Mouse (Mus musculus) midbrain, postnatal 0 days (tissue): ENCODE data around the gene Lyplal1. TPM values are rescaled to one million over a fixed set of nuclear protein-coding genes. Genes with fewer than 3 reads are reported as not detected.

Source experiments
- ATAC-seq: fragments of 200-750 bp; cut with Nextera tagmentation; 2 replicates; pipeline ENCODE4 v1.8.0; 2017; ENCODE audit warnings: moderate number of reproducible peaks, mild to moderate bottlenecking, moderate TSS enrichment, moderate library complexity; ENCODE audit not compliant: low FRiP score
- DNase-seq: peaks from one replicate; pipeline ENCODE4 v3.0.0-alpha.2; 2015; ENCODE audit warnings: low spot score
- H3K27ac ChIP-seq: fragments of 300-500 bp; sonication (generic); 2 replicates; pipeline ENCODE4 v1.5.1; 2014; ENCODE audit warnings: low read depth, mild to moderate bottlenecking, low read length, mixed read lengths
- H3K27me3 ChIP-seq: fragments of 300-500 bp; sonication (generic); 2 replicates; pipeline ENCODE4 v1.6.1; 2014; ENCODE audit warnings: low read length, control low read depth, mixed read lengths; ENCODE audit not compliant: insufficient read depth
- H3K36me3 ChIP-seq: fragments of 300-500 bp; sonication (generic); 2 replicates; pipeline ENCODE4 v1.6.1; 2014; ENCODE audit warnings: low read length, control low read depth, mixed read lengths; ENCODE audit not compliant: insufficient read depth
- H3K4me1 ChIP-seq: fragments of 300-500 bp; sonication (generic); 2 replicates; pipeline ENCODE4 v1.6.1; 2014; ENCODE audit warnings: mild to moderate bottlenecking, control low read depth, antibody characterized with exemption, low read length, mixed read lengths; ENCODE audit not compliant: insufficient read depth
- H3K4me2 ChIP-seq: fragments of 300-500 bp; sonication (generic); 2 replicates; pipeline ENCODE4 v1.6.1; 2014; ENCODE audit warnings: low read depth, mild to moderate bottlenecking, low read length, mixed read lengths; ENCODE audit not compliant: poor library complexity, severe bottlenecking
- H3K4me3 ChIP-seq: fragments of 300-500 bp; sonication (generic); 2 replicates; pipeline ENCODE4 v1.5.1; 2014; ENCODE audit warnings: low read depth, mild to moderate bottlenecking, low read length, moderate library complexity
- H3K9ac ChIP-seq: fragments of 300-500 bp; sonication (generic); replicated peaks from 2 replicates; pipeline ENCODE4 v1.6.1; 2014; ENCODE audit warnings: mild to moderate bottlenecking, low read length, moderate library complexity, mixed read lengths; ENCODE audit not compliant: poor library complexity, severe bottlenecking
- H3K9me3 ChIP-seq: fragments of 300-500 bp; sonication (generic); 2 replicates; pipeline ENCODE4 v1.6.1; 2016; ENCODE audit warnings: low read length, control low read depth
- CTCF ChIP-seq: IDR thresholded peaks from 2 replicates; pipeline ENCODE4 v1.5.1; 2016; ENCODE audit warnings: antibody characterized with exemption, mild to moderate bottlenecking
- WGBS: fragments of 180-500 bp; shearing (Covaris S2); extraction: QIAGEN DNeasy Blood & Tissue Kit; methylation state at CpG from one replicate; pipeline ENCODE4 v1.1.7; 2014; 5-methylcytosine and 5-hydroxymethylcytosine counted together
- polyA plus RNA-seq: library from polyadenylated mRNA; unstranded; fragments of >200 nt; fragmentation: Nextera tagmentation; extraction: Ambion mirVana; gene quantifications from 2 replicates; pipeline ENCODE4 v1.2.1, GENCODE M21; 2015
- total RNA-seq: library from RNA; depleted of rRNA; stranded (reverse); fragments of >200 nt; gene quantifications from 2 replicates; pipeline ENCODE4 v1.2.3, GENCODE M21; 2014

Gene Lyplal1
- total and polyA plus RNA-seq, 2 experiments from 2014 or later: 11.3 to 15.5 TPM

- Histone ChIP-seq H3K27ac (no peak overlapping the region), H3K4me1 (no peaks in the 10 kb centered on the region), H3K27me3 (no peaks in the 10 kb centered on the region), H3K4me3 (no peak overlapping the region), H3K9me3 (no peaks in the 10 kb centered on the region), H3K4me2 (no peak overlapping the region), H3K36me3 (no peaks in the 10 kb centered on the region), H3K9ac (no peak overlapping the region)
- no peak for TF ChIP-seq CTCF
- 65% methylated on average over 12 of the region's 12 CpGs for WGBS
- ATAC-seq: no peak
- peak; percentile 42 for DNase-seq
Measured at GRCm38 (mm10) chr1:186137873-186138272, 20.8 kb upstream of the Lyplal1 start.

GRCm38 (mm10) chr1:186136636-186137380 is 19.7 kb upstream of the Lyplal1 start:
- WGBS: 76% methylated on average over 6 of the region's 6 CpGs
- ATAC-seq: no peak

DNA sequence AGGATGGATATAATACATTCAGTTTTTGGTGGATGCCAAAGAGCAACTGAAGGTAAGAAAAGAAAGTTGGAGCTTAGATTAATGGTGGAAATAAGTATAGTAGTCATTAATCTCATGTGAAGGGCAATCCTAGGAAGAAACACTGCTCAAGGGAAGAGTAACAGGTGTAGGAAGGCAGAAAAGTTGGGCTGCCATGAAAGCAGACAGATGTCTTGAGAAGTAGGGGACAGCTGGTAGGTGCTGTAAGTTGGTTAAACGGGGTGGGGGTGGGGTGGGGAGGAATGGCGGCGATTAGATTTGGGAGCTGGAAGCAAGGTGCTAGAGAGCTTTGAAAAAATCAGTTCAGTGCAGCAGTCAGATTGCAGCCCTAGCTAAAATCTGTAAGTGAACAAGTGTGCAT is 14.4 kb upstream of the Lyplal1 start:
- TF ChIP-seq CTCF: no peak
- Histone ChIP-seq H3K9ac (no peak overlapping the region), H3K4me1 (no peaks in the 10 kb centered on the region), H3K4me3 (no peak overlapping the region), H3K9me3 (no peaks in the 10 kb centered on the region), H3K4me2 (no peak overlapping the region), H3K36me3 (no peaks in the 10 kb centered on the region), H3K27me3 (no peaks in the 10 kb centered on the region), H3K27ac (no peak overlapping the region)
- WGBS: 92% methylated on average over 3 of the region's 3 CpGs
- DNase-seq: no peak
- ATAC-seq: no peak

More at GRCm38 (mm10) chr1:186136636-186137380, 19.7 kb upstream of the Lyplal1 start:
- Histone ChIP-seq H3K4me3 (no peak overlapping the region), H3K27me3 (no peaks in the 10 kb centered on the region), H3K9me3 (no peaks in the 10 kb centered on the region), H3K4me2 (no peak overlapping the region), H3K4me1 (no peaks in the 10 kb centered on the region), H3K36me3 (no peaks in the 10 kb centered on the region), H3K9ac (no peak overlapping the region), H3K27ac (no peak overlapping the region)
- no peak for DNase-seq
- TF ChIP-seq CTCF: no peak

DNA sequence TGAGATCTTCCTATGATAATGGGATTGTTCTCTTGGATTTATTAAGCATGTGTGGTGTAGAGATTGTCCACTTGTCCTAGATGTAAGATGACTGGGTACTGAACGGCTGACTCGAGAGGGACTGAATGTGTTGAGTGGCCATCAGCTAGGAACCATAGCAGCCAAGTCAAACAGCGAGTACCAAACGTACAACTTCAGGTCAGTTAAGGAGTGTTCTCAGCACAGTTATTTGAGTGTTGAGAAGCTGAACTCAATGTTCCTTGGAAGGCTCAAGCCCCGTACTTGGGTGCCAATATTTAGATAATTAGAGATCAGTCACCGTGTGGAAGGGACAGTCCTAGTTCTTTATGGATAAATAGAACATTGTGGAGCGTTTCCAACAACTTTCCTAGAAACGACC is 11.8 kb upstream of the Lyplal1 start:
- H3K4me1 ChIP-seq: no peaks in the 10 kb centered on the region
- TF ChIP-seq CTCF: no peak
- DNase-seq: no peak
- H3K36me3 ChIP-seq: no peaks in the 10 kb centered on the region
- no peak overlapping the region for H3K4me3 ChIP-seq
- H3K9me3 ChIP-seq: no peaks in the 10 kb centered on the region
- ATAC-seq: no peak
- no peak overlapping the region for H3K9ac ChIP-seq
- no peaks in the 10 kb centered on the region for H3K27me3 ChIP-seq
- no peak overlapping the region for H3K4me2 ChIP-seq
- WGBS: 94% methylated on average over 8 of the region's 8 CpGs
- H3K27ac ChIP-seq: no peak overlapping the region

- Histone ChIP-seq H3K27ac (no peak overlapping the region), H3K9me3 (no peaks in the 10 kb centered on the region), H3K4me1 (no peaks in the 10 kb centered on the region), H3K9ac (no peak overlapping the region), H3K27me3 (no peaks in the 10 kb centered on the region), H3K4me3 (no peak overlapping the region), H3K4me2 (no peak overlapping the region), H3K36me3 (no peaks in the 10 kb centered on the region)
- ATAC-seq (no peak), DNase-seq (no peak)
- no peak for TF ChIP-seq CTCF
- WGBS: 34% methylated on average over 6 of the region's 6 CpGs
Measured at GRCm38 (mm10) chr1:186126313-186126862, 9.3 kb upstream of the Lyplal1 start.

- H3K4me1 ChIP-seq: no peaks in the 10 kb centered on the region
- no peak for ATAC-seq
- H3K36me3 ChIP-seq: no peaks in the 10 kb centered on the region
Measured at GRCm38 (mm10) chr1:186123690-186124089, 6.6 kb upstream of the Lyplal1 start.

More at GRCm38 (mm10) chr1:186123690-186124089, 6.6 kb upstream of the Lyplal1 start:
- TF ChIP-seq CTCF: no peak
- no peak for DNase-seq
- H3K27me3 ChIP-seq: no peaks in the 10 kb centered on the region
- H3K4me2 ChIP-seq: no peak overlapping the region
- H3K4me3 ChIP-seq: no peak overlapping the region
- H3K9ac ChIP-seq: no peak overlapping the region
- no peaks in the 10 kb centered on the region for H3K9me3 ChIP-seq
- H3K27ac ChIP-seq: no peak overlapping the region
